Mouse (Mus musculus) layer of hippocampus, adult 11-12 months (tissue): ENCODE results near the gene Snx33.
A peak's percentile ranks its signal among the peaks of the same experiment; 100 is the strongest.

ENCODE experiments used
- DNase-seq: peaks from one replicate; pipeline ENCODE4 v3.0.0; 2022; ENCODE audit warnings: low spot score

The Snx33 gene

GRCm38 (mm10) chr9:56890522-56891250 is 37.5 kb downstream of the Snx33 start:
- DNase-seq: no peak

GRCm38 (mm10) chr9:56889817-56890216 is 38.4 kb downstream of the Snx33 start:
- DNase-seq: peak; percentile 88

- DNase-seq: no peak
Observed at GRCm38 (mm10) chr9:56887581-56887980, 40.6 kb downstream of the Snx33 start.

DNA sequence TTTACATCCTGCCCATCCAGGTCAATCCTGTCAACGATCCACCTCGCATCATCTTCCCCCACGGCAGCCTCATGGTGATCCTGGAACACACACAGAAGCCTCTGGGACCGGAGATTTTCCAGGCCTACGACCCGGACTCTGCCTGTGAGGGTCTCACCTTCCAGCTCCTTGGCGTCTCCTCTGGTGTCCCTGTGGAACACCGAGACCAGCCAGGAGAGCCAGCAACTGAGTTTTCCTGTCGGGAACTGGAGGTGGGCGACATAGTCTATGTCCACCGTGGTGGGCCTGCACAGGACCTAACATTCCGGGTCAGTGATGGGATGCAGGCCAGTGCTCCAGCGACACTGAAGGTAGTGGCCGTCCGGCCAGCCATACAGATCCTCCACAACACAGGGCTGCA is 41.6 kb downstream of the Snx33 start:
- no peak for DNase-seq

- no peak for DNase-seq
Observed at GRCm38 (mm10) chr9:56886113-56886512, 42.1 kb downstream of the Snx33 start.

DNA sequence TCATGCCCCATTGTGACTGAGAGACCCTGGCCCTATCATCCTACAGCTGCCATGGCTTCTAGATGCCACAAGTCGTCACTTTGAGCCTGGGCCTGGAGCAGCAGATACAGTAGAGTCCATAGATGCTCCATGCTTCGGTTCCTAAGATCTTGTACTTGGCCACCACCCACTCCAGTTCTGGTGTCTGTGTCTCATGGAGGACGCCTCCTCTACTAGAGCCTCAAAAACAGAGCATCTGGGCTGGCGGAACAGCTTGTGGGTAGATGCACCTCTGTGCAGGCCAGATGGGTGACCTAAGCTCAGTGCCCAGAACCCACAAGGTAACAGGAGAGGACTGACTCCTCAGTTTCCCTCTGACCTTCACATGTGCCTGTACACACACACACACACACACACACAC is 43.8 kb downstream of the Snx33 start:
- no peak for DNase-seq

- DNase-seq: no peak
Observed at GRCm38 (mm10) chr9:56883470-56883869, 44.7 kb downstream of the Snx33 start.

DNA sequence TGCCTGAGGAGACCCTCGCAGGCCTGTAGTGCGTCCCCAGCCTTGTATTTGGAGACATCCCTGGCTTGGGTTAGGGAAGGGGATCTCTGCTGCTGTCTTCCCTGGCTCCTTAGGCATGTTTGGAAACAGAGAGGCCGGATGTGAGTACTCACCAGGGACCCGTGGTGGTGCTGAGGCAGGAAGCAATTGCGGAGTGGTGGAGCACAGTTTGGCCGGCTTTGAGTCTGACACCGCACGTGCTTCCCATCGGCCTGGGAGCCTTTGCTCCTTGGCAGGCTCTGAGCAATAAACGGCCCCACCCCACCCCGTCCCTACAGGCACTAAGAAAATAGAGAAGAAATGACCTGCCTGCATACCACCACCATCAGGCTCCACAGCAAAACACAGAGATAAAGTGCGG is 45.4 kb downstream of the Snx33 start:
- no peak for DNase-seq

GRCm38 (mm10) chr9:56882283-56882682 is 45.9 kb downstream of the Snx33 start:
- no peak for DNase-seq

GRCm38 (mm10) chr9:56881539-56882082 is 46.6 kb downstream of the Snx33 start:
- DNase-seq: no peak

DNA sequence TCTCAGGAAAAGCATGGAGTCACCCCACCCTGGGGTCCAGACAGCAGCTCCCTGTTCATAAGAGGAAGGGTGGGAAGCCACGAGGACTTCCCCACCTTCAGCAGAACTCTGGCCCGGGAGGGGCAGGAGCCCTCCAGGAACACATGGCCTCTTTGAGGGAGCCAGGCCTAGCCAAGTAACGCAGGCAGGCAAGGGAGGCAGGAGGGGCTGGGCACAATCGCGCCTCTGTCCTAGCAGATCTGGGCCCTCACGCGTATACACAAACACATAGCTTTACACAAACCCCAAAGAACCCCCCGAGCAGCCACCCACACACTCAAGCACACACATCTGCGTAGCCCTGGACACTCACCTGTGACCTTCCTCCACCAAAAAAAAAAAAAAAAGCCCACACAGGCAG is 47.4 kb downstream of the Snx33 start:
- no peak for DNase-seq

- no peak for DNase-seq
Observed at GRCm38 (mm10) chr9:56877284-56877683, 50.9 kb downstream of the Snx33 start.

- no peak for DNase-seq
Observed at GRCm38 (mm10) chr9:56876784-56877183, 51.4 kb downstream of the Snx33 start.

GRCm38 (mm10) chr9:56873097-56873496 is 55.1 kb downstream of the Snx33 start:
- DNase-seq: no peak

GRCm38 (mm10) chr9:56872105-56872903 is 55.9 kb downstream of the Snx33 start:
- no peak for DNase-seq

DNA sequence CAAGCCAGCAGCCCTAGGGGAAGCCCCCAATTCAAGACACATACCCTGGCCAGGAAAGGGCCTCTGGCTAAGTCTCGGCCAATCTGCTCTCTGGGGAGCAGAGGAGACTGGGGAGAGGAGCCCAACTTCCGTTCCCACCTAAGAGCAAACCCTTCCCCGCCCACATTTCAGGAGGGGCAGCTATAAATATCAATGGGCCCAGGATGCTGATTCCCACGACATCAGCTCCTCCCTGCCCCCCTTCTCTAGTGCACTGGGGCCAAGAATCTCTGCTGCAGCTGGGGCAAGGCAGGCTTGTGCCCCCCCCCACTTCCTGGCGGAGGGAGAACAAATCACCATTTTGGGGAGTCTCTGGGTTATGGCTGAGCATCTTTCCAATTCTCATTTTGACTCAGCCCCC is 57.0 kb downstream of the Snx33 start:
- no peak for DNase-seq

DNA sequence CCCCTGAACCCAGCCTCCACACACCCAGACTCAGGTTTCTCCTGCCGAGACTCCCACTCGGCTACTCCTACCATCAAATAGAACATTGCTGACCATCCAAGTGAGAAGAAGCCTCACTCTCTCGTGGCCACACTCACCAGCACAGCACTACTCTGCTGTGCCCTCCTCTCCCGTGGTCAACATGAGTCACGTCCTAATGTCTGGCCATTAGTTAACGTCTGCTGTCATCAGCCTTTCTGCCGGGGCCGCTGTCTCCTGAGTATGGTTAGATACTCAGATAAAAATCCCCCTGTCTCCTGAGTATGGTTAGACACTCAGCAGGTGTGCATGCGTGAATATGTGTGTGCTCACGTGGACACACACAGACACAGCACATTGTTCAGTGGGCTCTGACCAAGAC is 57.4 kb downstream of the Snx33 start:
- no peak for DNase-seq

GRCm38 (mm10) chr9:56869552-56869951 is 58.6 kb downstream of the Snx33 start:
- DNase-seq: peak; percentile 73

DNA sequence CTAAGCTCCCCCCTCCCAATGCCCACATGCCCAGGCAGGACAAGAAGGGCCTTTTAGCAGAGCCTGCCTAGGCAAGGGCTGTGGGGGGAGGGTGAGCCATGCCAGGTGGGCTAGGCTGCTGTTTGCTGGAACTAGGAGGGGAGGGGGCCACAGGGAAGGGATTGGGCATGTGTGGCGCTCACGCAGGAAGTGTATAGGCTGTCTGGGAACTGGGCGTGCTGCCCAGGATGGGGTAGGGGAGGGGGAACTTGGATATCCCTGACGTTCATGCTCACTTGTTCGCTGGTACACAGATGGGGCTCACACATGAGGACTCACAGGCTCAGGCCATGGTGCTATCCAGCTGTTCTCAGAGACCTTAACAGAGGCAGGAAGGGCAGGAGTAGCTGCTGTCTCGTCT is 59.9 kb downstream of the Snx33 start:
- DNase-seq: peak; percentile 71
